Comparison of ENCODE assay signal across 12 mouse cellular contexts in genomic region chr4:59710736-59711389, GRCm38 (mm10).
DNase-seq lines count a peak whose midpoint lies in the region; ATAC-seq and TF ChIP-seq lines count a peak whose summit lies in the region.
"Had no signal": no experiment of that assay in that cellular context is flagged by ENCODE, and none has a peak within 500 bp of the region (broad histone marks: within the 10 kb centered on the region; RNA-seq: fewer than 3 reads in every experiment).

No protein-coding gene starts in this region.

- H3K9me3 ChIP-seq in embryonic facial prominence, embryonic 14.5 days (ENCODE audit: control insufficient read depth, low read length): no peaks in the 10 kb centered on the region
- H3K9me3 ChIP-seq in embryonic facial prominence, embryonic 10.5 days: no peaks in the 10 kb centered on the region
- no peaks in the 10 kb centered on the region for H3K9me3 ChIP-seq in midbrain, embryonic 11.5 days (ENCODE audit: control insufficient read depth, low read length)
- H3K9me3 ChIP-seq in midbrain, embryonic 10.5 days (replicated peaks): no peaks in the 10 kb centered on the region
- no peaks in the 10 kb centered on the region for H3K9me3 ChIP-seq in stomach, postnatal 0 days (ENCODE audit: control insufficient read depth, low read length)
- H3K9me3 ChIP-seq in heart, embryonic 10.5 days: no peaks in the 10 kb centered on the region
- H3K9me3 ChIP-seq: liver, embryonic 15.5 days had no signal

- intact Hi-C loops in gastrocnemius, postnatal 14 days (cut with DNase I; ENCODE audit: low total_unique reads): no loop called here

- no peaks in the 10 kb centered on the region for H3K36me3 ChIP-seq in embryonic facial prominence, embryonic 14.5 days (ENCODE audit: control insufficient read depth, insufficient read depth, low read length)
- H3K36me3 ChIP-seq in embryonic facial prominence, embryonic 10.5 days (replicated peaks): peaks cover 6% of the 10 kb centered on the region; the same call in 1 of the 2 replicates
- no peaks in the 10 kb centered on the region for H3K36me3 ChIP-seq in midbrain, embryonic 11.5 days (ENCODE audit: control insufficient read depth, insufficient read depth, low read length)
- peaks cover 5% of the 10 kb centered on the region; the same call in 1 of the 2 replicates for H3K36me3 ChIP-seq in midbrain, embryonic 10.5 days
- no peaks in the 10 kb centered on the region for H3K36me3 ChIP-seq in stomach, postnatal 0 days (ENCODE audit: control insufficient read depth, insufficient read depth, low read length)
- H3K36me3 ChIP-seq in heart, embryonic 10.5 days: no peaks in the 10 kb centered on the region
- H3K36me3 ChIP-seq: liver, embryonic 15.5 days had no signal

- H3K4me3 ChIP-seq in embryonic facial prominence, embryonic 14.5 days (ENCODE audit: low read depth, low read length): no peak overlapping the region
- no peak overlapping the region for H3K4me3 ChIP-seq in embryonic facial prominence, embryonic 10.5 days
- no peak overlapping the region for H3K4me3 ChIP-seq in midbrain, embryonic 11.5 days (ENCODE audit: low read depth, low read length)
- no peak overlapping the region for H3K4me3 ChIP-seq in midbrain, embryonic 10.5 days
- H3K4me3 ChIP-seq in stomach, postnatal 0 days (ENCODE audit: low read depth, low read length): no peak overlapping the region
- H3K4me3 ChIP-seq in heart, embryonic 10.5 days: no peak overlapping the region
- H3K4me3 ChIP-seq: heart, adult 2 months; liver, embryonic 15.5 days had no signal

- H3K27me3 ChIP-seq in embryonic facial prominence, embryonic 14.5 days (replicated peaks; ENCODE audit: control insufficient read depth, insufficient read depth, low read length): no peaks in the 10 kb centered on the region
- H3K27me3 ChIP-seq in embryonic facial prominence, embryonic 10.5 days (replicated peaks; ENCODE audit: low read depth, poor library complexity, severe bottlenecking): no peaks in the 10 kb centered on the region
- H3K27me3 ChIP-seq in midbrain, embryonic 11.5 days (ENCODE audit: control insufficient read depth, insufficient read depth, low read length): no peaks in the 10 kb centered on the region
- no peaks in the 10 kb centered on the region for H3K27me3 ChIP-seq in midbrain, embryonic 10.5 days (ENCODE audit: low read depth, poor library complexity, severe bottlenecking)
- no peaks in the 10 kb centered on the region for H3K27me3 ChIP-seq in stomach, postnatal 0 days (ENCODE audit: control insufficient read depth, insufficient read depth, low read length)
- no peaks in the 10 kb centered on the region for H3K27me3 ChIP-seq in heart, embryonic 10.5 days (ENCODE audit: insufficient read depth, poor library complexity, severe bottlenecking)
- H3K27me3 ChIP-seq: liver, embryonic 15.5 days had no signal

- TF ChIP-seq EP300 in stomach, postnatal 0 days (optimal IDR thresholded peaks at IDR 0.05): no peak

- H3K27ac ChIP-seq in embryonic facial prominence, embryonic 14.5 days (replicated peaks; ENCODE audit: low read depth, low read length): no peak overlapping the region
- no peak overlapping the region for H3K27ac ChIP-seq in embryonic facial prominence, embryonic 10.5 days (replicated peaks)
- no peak overlapping the region for H3K27ac ChIP-seq in midbrain, embryonic 11.5 days (ENCODE audit: low read depth, low read length)
- no peak overlapping the region for H3K27ac ChIP-seq in midbrain, embryonic 10.5 days (replicated peaks)
- no peak overlapping the region for H3K27ac ChIP-seq in stomach, postnatal 0 days (replicated peaks)
- no peak overlapping the region for H3K27ac ChIP-seq in heart, embryonic 10.5 days
- H3K27ac ChIP-seq: heart, adult 2 months; liver, embryonic 15.5 days had no signal

- peaks cover 12% of the 10 kb centered on the region; the same call in 1 of the 2 replicates for H3K4me1 ChIP-seq in embryonic facial prominence, embryonic 14.5 days (ENCODE audit: control insufficient read depth, insufficient read depth, low read length)
- peaks cover 17% of the 10 kb centered on the region for H3K4me1 ChIP-seq in embryonic facial prominence, embryonic 10.5 days
- H3K4me1 ChIP-seq in midbrain, embryonic 11.5 days (ENCODE audit: control insufficient read depth, insufficient read depth, low read length): peaks cover 10% of the 10 kb centered on the region
- peaks cover 35% of the 10 kb centered on the region for H3K4me1 ChIP-seq in midbrain, embryonic 10.5 days
- H3K4me1 ChIP-seq in stomach, postnatal 0 days (replicated peaks; ENCODE audit: control insufficient read depth, insufficient read depth): peaks cover 4% of the 10 kb centered on the region
- peaks cover 10% of the 10 kb centered on the region; the same call in 1 of the 2 replicates for H3K4me1 ChIP-seq in heart, embryonic 10.5 days

- DNase-seq in embryonic facial prominence, embryonic 14.5 days (ENCODE audit: low spot score): no peak
- no peak for DNase-seq in embryonic facial prominence, embryonic 10.5 days (ENCODE audit: low spot score)
- DNase-seq in midbrain, embryonic 11.5 days (ENCODE audit: low spot score, missing footprints): no peak
- DNase-seq in midbrain, embryonic 10.5 days (ENCODE audit: low spot score): no peak
- peak; percentile 57 for DNase-seq in mesoderm, embryonic 11.5 days (ENCODE audit: low read depth, low spot score)
- DNase-seq in stomach, postnatal 0 days (ENCODE audit: low spot score): peak; percentile 46
- no peak for DNase-seq in gastrocnemius, postnatal 14 days
- no peak for DNase-seq in heart, embryonic 10.5 days (ENCODE audit: low spot score)
- DNase-seq: cerebellum, adult 18-20 months; heart, adult 2 months; heart, postnatal 4 days had no signal

- no peak overlapping the region for H3K4me2 ChIP-seq in embryonic facial prominence, embryonic 14.5 days (ENCODE audit: low read depth, low read length)
- H3K4me2 ChIP-seq in midbrain, embryonic 11.5 days: no peak overlapping the region
- H3K4me2 ChIP-seq in stomach, postnatal 0 days (replicated peaks; ENCODE audit: low read depth): no peak overlapping the region
- H3K4me2 ChIP-seq: liver, embryonic 15.5 days had no signal

- WGBS in embryonic facial prominence, embryonic 14.5 days: 56% methylated on average over 8 of the region's 8 CpGs
- 88% methylated on average over 8 of the region's 8 CpGs for WGBS in embryonic facial prominence, embryonic 10.5 days
- 79% methylated on average over 8 of the region's 8 CpGs for WGBS in midbrain, embryonic 11.5 days
- WGBS in midbrain, embryonic 10.5 days: 92% methylated on average over 8 of the region's 8 CpGs
- WGBS in stomach, postnatal 0 days: 18% methylated on average over 8 of the region's 8 CpGs
- WGBS in heart, embryonic 10.5 days: 93% methylated on average over 8 of the region's 8 CpGs

- TF ChIP-seq CTCF in stomach, postnatal 0 days (IDR thresholded peaks at IDR 0.05; ENCODE audit: low read depth): no peak

- peak; percentile 30; the same call in 1 of the 2 replicates for ATAC-seq in embryonic facial prominence, embryonic 14.5 days (ENCODE audit: low read depth)
- peak; percentile 71; the same call in 1 of the 2 replicates for ATAC-seq in midbrain, embryonic 11.5 days (ENCODE audit: low FRiP score)
- peak; percentile 61 for ATAC-seq in stomach, postnatal 0 days (ENCODE audit: low FRiP score, low TSS enrichment)

- H3K9ac ChIP-seq in embryonic facial prominence, embryonic 14.5 days (ENCODE audit: low read depth, low read length): no peak overlapping the region
- H3K9ac ChIP-seq in midbrain, embryonic 11.5 days (ENCODE audit: low read length): no peak overlapping the region
- no peak overlapping the region for H3K9ac ChIP-seq in stomach, postnatal 0 days (ENCODE audit: low read length)
- H3K9ac ChIP-seq: liver, embryonic 15.5 days had no signal

Comparison
In these comparisons a context has a peak if more than half of its experiments do, and no peak if none do; other contexts are left out.
1. DNase-seq: peak in mesoderm, embryonic 11.5 days (single experiment) and stomach, postnatal 0 days (single experiment); none in embryonic facial prominence, embryonic 14.5 days (single experiment), embryonic facial prominence, embryonic 10.5 days (single experiment), midbrain, embryonic 11.5 days (single experiment), midbrain, embryonic 10.5 days (single experiment), gastrocnemius, postnatal 14 days (single experiment) and heart, embryonic 10.5 days (single experiment).
2. Peak in every context shown above with its lines, with median percentiles within 50 percentile points of each other: ATAC-seq.